Mouse (Mus musculus) forebrain, embryonic 14.5 days (tissue): Measurements from ENCODE around the gene Ebi3. TPM values are rescaled to one million over a fixed set of nuclear protein-coding genes. Genes with fewer than 3 reads are reported as not detected.
"Not testable (repeated sequence)": the region's sequence is repeated elsewhere in the genome, so short reads cannot be mapped to it uniquely, and the experiment has no call there.

Source experiments
- ATAC-seq: fragments of 200-750 bp; cut with Nextera tagmentation; 2 replicates; pipeline ENCODE4 v1.8.0; 2017; ENCODE audit warnings: mild to moderate bottlenecking, moderate library complexity
- DNase-seq: peaks from one replicate; pipeline ENCODE4 v3.0.0-alpha.2; 2015; ENCODE audit warnings: low spot score
- H3K27ac ChIP-seq: fragments of 300-500 bp; sonication (generic); 2 replicates; pipeline ENCODE4 v1.5.1; 2014; ENCODE audit warnings: low read depth, mild to moderate bottlenecking, control low read depth, low read length, moderate library complexity
- H3K27me3 ChIP-seq: fragments of 300-500 bp; sonication (generic); replicated peaks from 2 replicates; pipeline ENCODE4 v1.6.1; 2014; ENCODE audit warnings: low read length, control low read depth, mixed read lengths; ENCODE audit not compliant: control insufficient read depth, insufficient read depth
- H3K36me3 ChIP-seq: fragments of 300-500 bp; sonication (generic); 2 replicates; pipeline ENCODE4 v1.6.1; 2014; ENCODE audit warnings: low read length, control low read depth; ENCODE audit not compliant: control insufficient read depth, insufficient read depth
- H3K4me1 ChIP-seq: fragments of 300-500 bp; sonication (generic); 2 replicates; pipeline ENCODE4 v1.6.1; 2014; ENCODE audit warnings: antibody characterized with exemption, low read length, control low read depth; ENCODE audit not compliant: control insufficient read depth, insufficient read depth
- H3K4me2 ChIP-seq: fragments of 300-500 bp; sonication (generic); 2 replicates; pipeline ENCODE4 v1.6.1; 2014; ENCODE audit warnings: mild to moderate bottlenecking, control low read depth, low read length
- H3K4me3 ChIP-seq: fragments of 300-500 bp; sonication (generic); 2 replicates; pipeline ENCODE4 v1.5.1; 2014; ENCODE audit warnings: low read depth, low read length, control low read depth
- H3K9ac ChIP-seq: fragments of 300-500 bp; sonication (generic); 2 replicates; pipeline ENCODE4 v1.6.1; 2014; ENCODE audit warnings: mild to moderate bottlenecking, low read length, control low read depth, moderate library complexity
- H3K9me3 ChIP-seq: fragments of 300-500 bp; sonication (generic); replicated peaks from 2 replicates; pipeline ENCODE4 v1.6.1; 2016; ENCODE audit warnings: low read length, control low read depth, mixed read lengths; ENCODE audit not compliant: control insufficient read depth
- WGBS: fragments of 180-500 bp; shearing (Covaris S2); extraction: QIAGEN DNeasy Blood & Tissue Kit; methylation state at CpG from one replicate; pipeline ENCODE4 v1.1.7; 2014; 5-methylcytosine and 5-hydroxymethylcytosine counted together
- polyA plus RNA-seq: library from polyadenylated mRNA; unstranded; fragments of >200 nt; fragmentation: Nextera tagmentation; extraction: Ambion mirVana; gene quantifications from 2 replicates; pipeline ENCODE4 v1.2.1, GENCODE M21; 2014

Gene Ebi3
- polyA plus RNA-seq, 1 experiment from 2014 or later, result 2.6 TPM

GRCm38 (mm10) chr17:55944387-55944865, 8.0 kb upstream of the Ebi3 start:
- H3K9me3 ChIP-seq, H3K36me3 ChIP-seq, H3K27me3 ChIP-seq, ATAC-seq, DNase-seq, H3K4me1 ChIP-seq: not testable (repeated sequence)
- 37% methylated on average over 10 of the region's 10 CpGs for WGBS
- Histone ChIP-seq H3K27ac (peak overlapping the region; percentile 60; the same call in 1 of the 2 replicates), H3K4me2 (peak overlapping the region; percentile 68), H3K9ac (peak overlapping the region; percentile 62), H3K4me3 (peak overlapping the region; percentile 38)

DNA sequence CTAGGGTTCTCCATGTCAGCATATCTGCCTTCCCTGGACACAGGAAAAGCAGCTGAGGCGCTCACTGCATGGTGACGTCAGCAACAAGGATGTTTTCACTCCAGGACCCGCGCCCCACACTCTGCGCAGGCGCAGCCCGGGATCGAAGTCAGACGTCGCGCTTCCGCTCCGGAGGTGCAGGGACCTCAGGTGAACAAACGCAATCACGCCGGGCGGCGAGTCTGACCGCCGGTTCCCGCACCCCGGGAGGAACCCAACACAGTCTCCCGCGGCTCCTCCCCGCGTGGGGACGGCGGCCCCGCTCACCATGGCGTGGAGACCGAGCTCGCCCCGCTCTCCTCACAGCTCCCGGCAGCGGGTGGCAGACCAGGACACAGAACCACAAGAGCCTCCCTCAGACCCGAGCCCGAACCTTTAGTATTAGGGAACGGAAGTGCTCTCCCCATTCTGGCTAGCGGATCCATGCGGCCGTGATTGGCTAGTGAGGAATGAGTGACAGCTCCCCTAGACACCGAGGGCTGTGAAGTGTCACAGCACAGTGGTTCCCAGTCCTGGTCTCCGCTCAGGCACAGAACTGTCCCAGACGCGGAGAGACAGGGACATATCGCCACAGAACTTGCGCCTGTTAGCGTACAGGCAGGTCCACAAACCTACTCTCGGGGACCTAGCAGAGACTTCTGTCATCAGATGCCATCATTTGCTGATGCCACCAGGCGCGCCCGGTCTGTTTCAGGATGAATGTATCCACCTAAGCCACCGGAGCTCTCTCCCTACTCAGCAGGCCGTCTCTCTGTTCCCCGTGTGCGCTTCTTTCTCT, 7.4 kb upstream of the Ebi3 start:
- H3K36me3 ChIP-seq, H3K9me3 ChIP-seq, H3K4me1 ChIP-seq, H3K27me3 ChIP-seq: not testable (repeated sequence)
- WGBS, result under 1% methylated on average over 49 of the region's 56 CpGs
- Histone ChIP-seq H3K4me2 (peak overlapping the region; percentile 68), H3K27ac (peak overlapping the region; percentile 82), H3K9ac (peak overlapping the region; percentile 62), H3K4me3 (peak overlapping the region; percentile 38)
- DNase-seq (peak; percentile 87), ATAC-seq (peak; percentile 98)

DNA sequence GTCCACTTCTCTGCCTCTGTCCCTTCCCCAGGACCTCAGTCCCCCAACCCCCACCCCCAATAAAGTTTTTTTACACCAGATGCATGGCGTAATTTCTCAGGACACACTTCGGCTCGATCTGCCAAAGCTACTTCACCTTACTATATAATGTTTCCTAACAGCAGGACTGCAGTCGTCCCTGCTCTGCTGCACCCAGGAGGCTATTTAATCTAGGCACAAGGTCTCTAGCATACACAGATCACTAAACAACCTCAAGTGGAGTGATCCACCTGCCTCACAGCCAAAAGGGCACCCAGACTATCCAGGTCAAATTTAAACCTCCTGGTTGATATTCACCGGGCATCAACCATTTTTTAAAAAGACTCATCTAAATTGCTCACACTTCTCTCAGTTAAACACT, 6.7 kb upstream of the Ebi3 start:
- WGBS, result 30% methylated on average over 5 of the region's 5 CpGs
- Histone ChIP-seq H3K4me3 (peak overlapping the region; percentile 38), H3K9me3 (no peaks in the 10 kb centered on the region), H3K4me2 (peak overlapping the region; percentile 68), H3K27ac (peak overlapping the region; percentile 82; the same call in 1 of the 2 replicates), H3K36me3 (no peaks in the 10 kb centered on the region), H3K4me1 (no peaks in the 10 kb centered on the region), H3K27me3 (no peaks in the 10 kb centered on the region), H3K9ac (peak overlapping the region; percentile 62)
- no peak for ATAC-seq
- no peak for DNase-seq

GRCm38 (mm10) chr17:55948647-55949046, 3.8 kb upstream of the Ebi3 start:
- 86% methylated on average over 4 of the region's 4 CpGs for WGBS
- H3K4me1 ChIP-seq, result no peaks in the 10 kb centered on the region
- DNase-seq, result no peak

GRCm38 (mm10) chr17:55949400-55949799, 3.0 kb upstream of the Ebi3 start, which contains the start of gene Zfp119b:
Gene Zfp119b (minus strand): TSS chr17:55949500.
- Histone ChIP-seq H3K9me3 (no peaks in the 10 kb centered on the region), H3K27ac (no peak within 1 kb of the TSS), H3K4me2 (no peak within 1 kb of the TSS), H3K27me3 (no peaks in the 10 kb centered on the region), H3K4me3 (no peak within 1 kb of the TSS), H3K4me1 (no peaks in the 10 kb centered on the region), H3K9ac (no peak within 1 kb of the TSS), H3K36me3 (no peaks in the 10 kb centered on the region)
- 84% methylated on average over 2 of the region's 2 CpGs for WGBS
- no peak for DNase-seq
- ATAC-seq, result no peak

More at GRCm38 (mm10) chr17:55948647-55949046, 3.8 kb upstream of the Ebi3 start:
- H3K9me3 ChIP-seq, result no peaks in the 10 kb centered on the region
- no peaks in the 10 kb centered on the region for H3K27me3 ChIP-seq
- H3K36me3 ChIP-seq, result no peaks in the 10 kb centered on the region
- no peak overlapping the region for H3K4me2 ChIP-seq
- no peak overlapping the region for H3K9ac ChIP-seq
- H3K4me3 ChIP-seq, result no peak overlapping the region
- H3K27ac ChIP-seq, result no peak overlapping the region
- ATAC-seq, result no peak

DNA sequence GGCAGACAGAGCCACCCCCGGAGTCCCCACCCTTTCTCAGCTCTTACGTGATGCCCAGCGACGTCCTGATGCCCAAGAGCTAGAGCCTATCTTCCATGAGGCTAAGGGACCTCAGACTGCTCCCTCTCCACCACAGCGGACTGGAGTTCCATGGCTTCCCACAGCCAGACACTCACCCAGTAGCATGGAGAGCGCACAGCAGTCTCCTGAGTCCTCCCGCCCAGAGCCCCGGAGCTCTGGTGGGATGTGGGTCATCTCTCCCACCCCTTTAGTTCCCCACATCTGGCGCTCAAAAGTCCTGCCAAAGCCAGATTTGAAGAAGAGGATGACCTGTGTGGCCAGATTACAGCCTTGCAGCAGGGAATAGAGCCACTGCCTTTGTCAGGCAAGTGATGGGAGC, 1.8 kb upstream of the Ebi3 start:
- WGBS, result 83% methylated on average over 9 of the region's 9 CpGs
- Histone ChIP-seq H3K27ac (no peak overlapping the region), H3K27me3 (no peaks in the 10 kb centered on the region), H3K9ac (no peak overlapping the region), H3K4me2 (no peak overlapping the region), H3K4me3 (no peak overlapping the region), H3K4me1 (no peaks in the 10 kb centered on the region; the same call in 1 of the 2 replicates), H3K9me3 (no peaks in the 10 kb centered on the region), H3K36me3 (no peaks in the 10 kb centered on the region)
- DNase-seq, result no peak
- ATAC-seq, result no peak

DNA sequence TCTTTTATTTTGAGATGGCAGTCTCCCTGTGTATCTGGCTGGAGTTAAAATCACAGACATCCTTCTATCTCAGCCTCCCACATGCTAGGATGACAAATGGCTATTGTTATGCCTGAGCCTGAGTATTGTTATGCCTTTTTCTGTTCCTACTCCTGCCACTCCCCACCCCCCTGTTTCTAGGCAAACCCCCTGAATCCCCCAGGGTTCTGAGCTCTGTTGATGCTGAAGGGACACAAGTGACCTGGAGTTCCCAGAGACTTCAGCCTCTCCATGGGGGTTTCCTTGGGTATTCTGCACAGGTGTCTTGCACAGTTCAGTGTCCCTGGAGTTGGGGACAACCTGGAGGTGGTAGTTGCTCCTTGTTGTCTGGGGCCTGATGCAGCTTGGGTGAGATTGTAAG, 399 bp upstream of the Ebi3 start:
- H3K36me3 ChIP-seq, result no peaks in the 10 kb centered on the region
- DNase-seq (no peak), ATAC-seq (no peak)
- no peak overlapping the region for H3K9ac ChIP-seq
- no peaks in the 10 kb centered on the region for H3K27me3 ChIP-seq
- no peaks in the 10 kb centered on the region for H3K9me3 ChIP-seq
- H3K4me3 ChIP-seq, result no peak overlapping the region
- no peak overlapping the region for H3K27ac ChIP-seq
- no peak overlapping the region for H3K4me2 ChIP-seq
- peaks cover 7% of the 10 kb centered on the region; the same call in 1 of the 2 replicates for H3K4me1 ChIP-seq

- H3K27me3 ChIP-seq, result no peaks in the 10 kb centered on the region
- H3K4me1 ChIP-seq, result peaks cover 12% of the 10 kb centered on the region; the same call in 1 of the 2 replicates
- ATAC-seq (no peak), DNase-seq (no peak)
- WGBS, result 77% methylated on average over 6 of the region's 6 CpGs
- no peak overlapping the region for H3K4me3 ChIP-seq
- no peaks in the 10 kb centered on the region for H3K36me3 ChIP-seq
- no peak overlapping the region for H3K4me2 ChIP-seq
- H3K27ac ChIP-seq, result no peak overlapping the region
- H3K9me3 ChIP-seq, result no peaks in the 10 kb centered on the region
- no peak overlapping the region for H3K9ac ChIP-seq
Measured at GRCm38 (mm10) chr17:55953751-55954150, 1.3 kb downstream of the Ebi3 start.

- WGBS, result 40% methylated on average over 16 of the region's 16 CpGs
- DNase-seq (no peak), ATAC-seq (no peak)
- no peaks in the 10 kb centered on the region for H3K27me3 ChIP-seq
- no peaks in the 10 kb centered on the region for H3K9me3 ChIP-seq
- no peak overlapping the region for H3K9ac ChIP-seq
- H3K4me3 ChIP-seq, result no peak overlapping the region
- peaks cover 12% of the 10 kb centered on the region; the same call in 1 of the 2 replicates for H3K4me1 ChIP-seq
- no peaks in the 10 kb centered on the region for H3K36me3 ChIP-seq
- H3K4me2 ChIP-seq, result no peak overlapping the region
- H3K27ac ChIP-seq, result no peak overlapping the region
Measured at GRCm38 (mm10) chr17:55954229-55954628, 1.8 kb downstream of the Ebi3 start.
